Mouse (Mus musculus): ENCODE data around the gene Nptx2.

The Nptx2 gene

DNA sequence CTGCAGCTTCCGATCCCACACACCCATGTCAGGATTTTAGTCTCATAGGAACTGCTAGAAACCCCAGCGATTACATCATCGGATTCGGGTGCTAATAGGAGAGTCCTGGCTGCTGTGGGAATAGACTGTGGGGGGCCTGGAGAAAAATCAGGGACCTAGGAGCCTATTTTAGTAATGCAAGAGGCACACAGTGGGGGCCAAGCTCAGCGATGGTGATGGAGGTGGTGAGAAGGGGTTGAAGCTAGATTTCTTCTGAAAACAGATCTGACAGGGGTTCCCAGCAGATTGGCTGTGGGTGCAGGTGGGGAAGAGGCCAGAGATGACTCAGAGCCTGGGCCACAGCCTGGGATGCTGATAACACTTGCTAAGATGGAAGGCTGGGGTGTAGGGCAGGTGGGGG lies 39.4 kb downstream of the Nptx2 start:
- DNase-seq (ENCODE audit: low read depth), result no peak

DNA sequence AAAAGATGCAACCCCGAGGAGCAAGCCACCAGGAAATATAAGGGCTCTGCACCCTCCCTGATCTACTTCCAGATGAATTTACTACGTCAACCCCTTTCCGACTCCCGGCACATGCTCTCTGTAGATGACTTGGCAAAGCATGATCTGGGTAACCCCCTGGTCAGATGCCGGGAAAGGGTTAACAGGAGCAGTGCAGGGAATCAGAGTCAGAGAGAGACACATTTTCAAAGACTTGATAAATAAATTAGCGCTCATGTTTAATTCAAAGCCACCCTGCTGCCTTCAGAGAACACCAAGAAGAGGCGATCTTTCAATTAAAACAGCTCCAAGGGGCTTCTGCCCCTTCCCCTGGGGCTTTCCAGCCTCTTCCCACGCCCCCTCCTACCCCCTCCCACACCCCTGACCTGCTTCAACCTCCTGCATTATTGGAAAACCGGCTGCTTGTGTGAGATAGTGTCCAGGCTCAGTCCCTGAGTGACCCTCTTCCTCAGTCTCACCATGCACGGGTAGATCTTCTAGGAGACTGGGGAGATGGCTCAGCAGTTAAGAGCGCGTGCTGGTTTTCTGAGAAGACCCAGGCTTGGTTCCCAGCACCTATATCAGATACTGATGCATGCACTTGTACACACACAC lies 45.7 kb downstream of the Nptx2 start:
- DNase-seq (ENCODE audit: low read depth), result no peak

GRCm38 (mm10) chr5:144594796-144595195 lies 49.1 kb downstream of the Nptx2 start:
- DNase-seq (ENCODE audit: low read depth), result no peak

All from induced T-regulatory cell, adult 2 months (primary cell).